Mouse (Mus musculus) G1E (cell line): ENCODE measurements around the gene Sdc4.

Source experiments
- CTCF ChIP-seq: IDR thresholded peaks from 2 replicates; pipeline ENCODE4 v1.5.1; 2012; ENCODE audit warnings: low read depth, low read length, inconsistent platforms, mixed read lengths
- POLR2AphosphoS5 ChIP-seq: IDR thresholded peaks from 2 replicates; pipeline ENCODE4 v1.6.1; 2012; ENCODE audit warnings: low read depth, low read length, inconsistent platforms; ENCODE audit not compliant: insufficient replicate concordance

GRCm38 (mm10) chr2:164423464-164423863 is 20.2 kb downstream of the Sdc4 start:
- TF ChIP-seq CTCF (no peak), POLR2AphosphoS5 (no peak)
